Mouse (Mus musculus) brain, embryonic 14.5 days (tissue): ENCODE measurements at regions not wholly inside any gene's neighbourhood (a gene's known extent, or its start where the extent isn't known, plus 50 kb on each side); places are given as distances from the start of the nearest gene placed in this dataset.

Experiments used
- CTCF ChIP-seq: fragments of 200-500 bp; IDR thresholded peaks from 2 replicates; pipeline ENCODE4 v1.5.1; 2012; ENCODE audit warnings: inconsistent platforms, mild to moderate bottlenecking, moderate library complexity, borderline replicate concordance; ENCODE audit not compliant: insufficient read depth, insufficient read length; ENCODE audit errors: extremely low read depth
- POLR2A ChIP-seq: fragments of 200-500 bp; IDR thresholded peaks from 2 replicates; pipeline ENCODE4 v1.6.1; 2012; ENCODE audit warnings: mild to moderate bottlenecking, inconsistent platforms, borderline replicate concordance; ENCODE audit not compliant: poor library complexity, insufficient read depth, insufficient read length, severe bottlenecking; ENCODE audit errors: extremely low read depth

DNA sequence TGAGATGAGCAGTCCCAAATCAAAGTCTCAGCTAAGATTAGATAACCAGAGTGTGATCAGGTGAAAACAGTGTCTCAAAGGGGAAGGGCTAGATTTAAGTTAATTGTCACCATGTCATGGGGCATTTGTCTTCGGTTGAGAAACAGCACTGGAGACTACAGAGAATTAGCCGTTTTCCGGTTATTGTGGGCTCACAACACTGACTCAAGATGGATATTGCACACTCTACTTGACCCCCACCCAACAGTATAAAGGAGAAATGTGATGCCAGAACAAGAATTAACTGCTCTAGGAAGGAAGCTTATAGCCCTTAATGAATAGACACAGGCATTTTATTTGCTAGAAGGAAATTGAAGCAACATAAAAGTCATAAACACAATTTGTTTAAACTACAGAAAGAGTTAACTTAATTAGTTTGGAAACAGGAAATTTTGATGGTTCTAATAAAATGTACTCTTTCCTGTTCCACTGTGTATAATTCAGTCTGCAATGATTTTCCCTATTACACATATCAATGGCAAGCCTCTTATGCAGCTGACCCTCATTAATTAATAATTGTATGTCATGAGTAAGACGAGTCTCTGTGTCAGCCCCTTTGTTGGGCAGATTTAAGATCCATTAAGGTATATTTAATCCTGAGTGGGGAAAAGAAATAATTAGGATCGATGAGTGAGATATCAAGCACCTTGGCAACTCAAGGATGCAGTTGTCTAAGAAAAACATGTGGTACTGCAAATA, 277.4 kb upstream of the Tmeff2 start:
- TF ChIP-seq CTCF (no peak), POLR2A (no peak)
